Mouse (Mus musculus): ENCODE results near the gene Itga9.

- TF ChIP-seq CTCF (IDR thresholded peaks at IDR 0.05; ENCODE audit: control insufficient read depth, insufficient read depth, insufficient replicate concordance, low read depth, low read length): no peak
- no peak for TF ChIP-seq POLR2A (IDR thresholded peaks at IDR 0.05; ENCODE audit: control insufficient read depth, low read depth, low read length)
Observed at GRCm38 (mm10) chr9:118934319-118934718, 327.8 kb downstream of the Itga9 start.
